Mouse (Mus musculus): Measurements from ENCODE around the gene Cep128.

GRCm38 (mm10) chr12:91040267-91040905 is 343.8 kb downstream of the Cep128 start:
- no peak for TF ChIP-seq CTCF (IDR thresholded peaks at IDR 0.05; ENCODE audit: low read depth)
- no peak for TF ChIP-seq EP300 (IDR thresholded peaks at IDR 0.05; ENCODE audit: low read depth)

Measured in heart, postnatal 0 days (tissue).